Mouse (Mus musculus) limb, embryonic 15.5 days (tissue): ENCODE measurements around the gene Sorcs3. TPM values are rescaled to one million over a fixed set of nuclear protein-coding genes. Genes with fewer than 3 reads are reported as not detected.

Source experiments
- ATAC-seq: fragments of 200-750 bp; cut with Nextera tagmentation; 2 replicates; pipeline ENCODE4 v1.8.0; 2017; ENCODE audit warnings: low read depth, moderate TSS enrichment; ENCODE audit not compliant: insufficient number of reproducible peaks, low FRiP score, low TSS enrichment
- H3K27ac ChIP-seq: fragments of 300-500 bp; sonication (generic); 2 replicates; pipeline ENCODE4 v1.5.1; 2015; ENCODE audit warnings: moderate library complexity, mild to moderate bottlenecking, inconsistent platforms
- H3K27me3 ChIP-seq: fragments of 300-500 bp; sonication (generic); 2 replicates; pipeline ENCODE4 v1.6.1; 2015; ENCODE audit warnings: inconsistent platforms
- H3K36me3 ChIP-seq: fragments of 300-500 bp; sonication (generic); 2 replicates; pipeline ENCODE4 v1.6.1; 2015; ENCODE audit warnings: inconsistent platforms
- H3K4me1 ChIP-seq: fragments of 300-500 bp; sonication (generic); 2 replicates; pipeline ENCODE4 v1.6.1; 2015; ENCODE audit warnings: inconsistent platforms
- H3K4me2 ChIP-seq: fragments of 300-500 bp; sonication (generic); 2 replicates; pipeline ENCODE4 v1.6.1; 2015; ENCODE audit warnings: mild to moderate bottlenecking, inconsistent platforms
- H3K4me3 ChIP-seq: fragments of 300-500 bp; sonication (generic); 2 replicates; pipeline ENCODE4 v1.5.1; 2015; ENCODE audit warnings: mild to moderate bottlenecking, inconsistent platforms
- H3K9ac ChIP-seq: fragments of 300-500 bp; sonication (generic); 2 replicates; pipeline ENCODE4 v1.6.1; 2015; ENCODE audit warnings: inconsistent platforms
- H3K9me3 ChIP-seq: fragments of 300-500 bp; sonication (generic); 2 replicates; pipeline ENCODE4 v1.6.1; 2016; ENCODE audit warnings: inconsistent platforms
- WGBS: fragments of 180-500 bp; shearing (Covaris S2); methylation state at CpG from one replicate; pipeline ENCODE4 v1.1.7; 2015; 5-methylcytosine and 5-hydroxymethylcytosine counted together
- polyA plus RNA-seq: library from polyadenylated mRNA; unstranded; fragments of >200 nt; fragmentation: Nextera tagmentation; extraction: Ambion mirVana; gene quantifications from 2 replicates; pipeline ENCODE4 v1.2.1, GENCODE M21; 2015

Gene Sorcs3
- polyA plus RNA-seq, 1 experiment from 2014 or later: 1.9 TPM

DNA sequence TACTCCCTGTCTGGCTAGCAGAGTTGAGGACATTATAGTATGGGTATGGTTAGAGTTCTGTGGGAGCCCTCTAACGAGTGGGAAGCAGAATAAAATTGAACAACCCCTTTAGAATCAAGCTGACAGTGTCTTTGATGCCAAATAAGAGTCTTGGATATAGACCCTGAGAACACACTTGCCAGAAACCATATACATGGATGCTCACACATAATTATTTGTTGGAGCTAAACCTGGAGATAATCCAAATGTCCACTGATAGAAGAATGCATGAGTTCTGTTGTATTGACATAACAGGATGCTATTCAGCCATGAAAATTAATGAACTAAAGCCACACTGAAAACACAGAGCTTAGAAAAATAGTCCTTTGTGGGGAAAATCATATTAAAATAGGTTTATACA lies 369.9 kb downstream of the Sorcs3 start:
- Histone ChIP-seq H3K4me3 (no peak overlapping the region), H3K9me3 (no peaks in the 10 kb centered on the region), H3K36me3 (no peaks in the 10 kb centered on the region), H3K27ac (no peak overlapping the region), H3K4me1 (no peaks in the 10 kb centered on the region), H3K27me3 (no peaks in the 10 kb centered on the region), H3K4me2 (no peak overlapping the region), H3K9ac (no peak overlapping the region)
- 36% methylated on average over 1 of the region's 1 CpGs for WGBS
- ATAC-seq: no peak

GRCm38 (mm10) chr19:48577169-48577568 lies 371.3 kb downstream of the Sorcs3 start:
- WGBS: 74% methylated on average over 5 of the region's 5 CpGs
- H3K36me3 ChIP-seq: no peaks in the 10 kb centered on the region
- no peak overlapping the region for H3K9ac ChIP-seq
- no peak overlapping the region for H3K4me2 ChIP-seq
- H3K27me3 ChIP-seq: no peaks in the 10 kb centered on the region
- no peak overlapping the region for H3K27ac ChIP-seq
- H3K4me3 ChIP-seq: no peak overlapping the region
- no peaks in the 10 kb centered on the region for H3K9me3 ChIP-seq
- ATAC-seq: no peak
- H3K4me1 ChIP-seq: no peaks in the 10 kb centered on the region

GRCm38 (mm10) chr19:48584938-48585560 lies 379.2 kb downstream of the Sorcs3 start:
- Histone ChIP-seq H3K27ac (no peak overlapping the region), H3K4me2 (no peak overlapping the region), H3K4me1 (no peaks in the 10 kb centered on the region), H3K4me3 (no peak overlapping the region), H3K36me3 (no peaks in the 10 kb centered on the region), H3K9ac (no peak overlapping the region), H3K27me3 (no peaks in the 10 kb centered on the region), H3K9me3 (no peaks in the 10 kb centered on the region)
- no peak for ATAC-seq
- 66% methylated on average over 8 of the region's 8 CpGs for WGBS

DNA sequence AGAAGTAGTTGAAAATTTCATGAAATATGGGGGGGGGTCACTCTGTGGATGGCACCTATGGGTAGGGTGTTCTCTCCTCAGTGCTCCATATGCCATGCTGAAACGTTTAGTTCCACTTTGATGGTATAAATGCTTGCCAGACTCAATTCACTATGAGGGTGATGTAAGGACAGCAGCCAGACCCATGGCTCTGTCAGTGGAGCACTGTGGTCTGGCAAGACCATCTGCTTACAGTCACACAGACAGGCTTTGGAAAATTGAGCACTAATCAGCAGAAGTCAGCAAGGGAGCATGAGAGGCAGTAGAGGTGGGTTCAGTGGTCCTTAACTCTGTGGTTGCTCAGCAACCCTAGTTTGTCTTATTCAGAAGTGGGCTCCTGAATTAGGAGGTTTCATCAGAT lies 411.1 kb downstream of the Sorcs3 start:
- Histone ChIP-seq H3K9me3 (no peaks in the 10 kb centered on the region), H3K27ac (no peak overlapping the region), H3K4me2 (no peak overlapping the region), H3K4me1 (no peaks in the 10 kb centered on the region), H3K4me3 (no peak overlapping the region), H3K36me3 (no peaks in the 10 kb centered on the region), H3K27me3 (no peaks in the 10 kb centered on the region), H3K9ac (no peak overlapping the region)
- WGBS: 34% methylated on average over 1 of the region's 1 CpGs
- ATAC-seq: no peak

GRCm38 (mm10) chr19:48630671-48631327 lies 425.0 kb downstream of the Sorcs3 start:
- no peak for ATAC-seq
- 28% methylated on average over 6 of the region's 6 CpGs for WGBS
- Histone ChIP-seq H3K4me1 (no peaks in the 10 kb centered on the region), H3K9ac (no peak overlapping the region), H3K4me3 (no peak overlapping the region), H3K36me3 (no peaks in the 10 kb centered on the region), H3K4me2 (no peak overlapping the region), H3K27ac (no peak overlapping the region), H3K9me3 (no peaks in the 10 kb centered on the region), H3K27me3 (no peaks in the 10 kb centered on the region)

GRCm38 (mm10) chr19:48642566-48642965 lies 436.7 kb downstream of the Sorcs3 start:
- H3K36me3 ChIP-seq: no peaks in the 10 kb centered on the region
- ATAC-seq: no peak
- H3K9me3 ChIP-seq: no peaks in the 10 kb centered on the region
- H3K9ac ChIP-seq: no peak overlapping the region
- no peaks in the 10 kb centered on the region for H3K4me1 ChIP-seq
- no peak overlapping the region for H3K4me2 ChIP-seq
- no peak overlapping the region for H3K27ac ChIP-seq
- H3K4me3 ChIP-seq: no peak overlapping the region
- WGBS: 75% methylated on average over 4 of the region's 4 CpGs
- no peaks in the 10 kb centered on the region for H3K27me3 ChIP-seq

GRCm38 (mm10) chr19:48649941-48650340 lies 444.1 kb downstream of the Sorcs3 start:
- WGBS: 77% methylated on average over 2 of the region's 2 CpGs
- H3K9me3 ChIP-seq: no peaks in the 10 kb centered on the region
- no peak overlapping the region for H3K4me3 ChIP-seq
- ATAC-seq: no peak
- H3K4me1 ChIP-seq: no peaks in the 10 kb centered on the region
- H3K36me3 ChIP-seq: no peaks in the 10 kb centered on the region
- H3K9ac ChIP-seq: no peak overlapping the region
- no peaks in the 10 kb centered on the region for H3K27me3 ChIP-seq
- H3K4me2 ChIP-seq: no peak overlapping the region
- H3K27ac ChIP-seq: no peak overlapping the region

GRCm38 (mm10) chr19:48651617-48652016 lies 445.8 kb downstream of the Sorcs3 start:
- H3K9ac ChIP-seq: no peak overlapping the region
- ATAC-seq: no peak
- no peaks in the 10 kb centered on the region for H3K9me3 ChIP-seq
- H3K27ac ChIP-seq: no peak overlapping the region
- 74% methylated on average over 6 of the region's 6 CpGs for WGBS
- H3K36me3 ChIP-seq: no peaks in the 10 kb centered on the region
- H3K4me3 ChIP-seq: no peak overlapping the region
- H3K4me2 ChIP-seq: no peak overlapping the region
- H3K4me1 ChIP-seq: no peaks in the 10 kb centered on the region
- H3K27me3 ChIP-seq: no peaks in the 10 kb centered on the region

DNA sequence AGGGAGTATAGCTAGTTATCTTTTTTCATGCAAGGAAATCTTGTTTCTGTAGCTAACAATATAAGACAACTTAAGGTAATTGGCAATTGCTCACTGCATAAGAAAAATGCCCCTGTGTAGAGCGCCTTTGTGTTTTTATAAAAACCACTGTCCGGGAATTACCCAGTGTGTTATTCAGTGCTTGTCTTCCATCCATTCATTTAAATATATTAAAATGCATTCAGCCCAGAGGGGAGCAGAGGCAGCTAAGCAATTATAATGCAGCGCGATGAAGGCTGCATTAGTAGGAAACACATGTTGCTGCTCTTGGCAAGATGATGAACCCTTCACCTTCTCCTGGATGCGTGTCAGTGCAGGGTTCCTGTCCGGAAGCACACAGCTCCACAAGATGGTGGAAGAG lies 454.4 kb downstream of the Sorcs3 start:
- no peak overlapping the region for H3K4me3 ChIP-seq
- no peaks in the 10 kb centered on the region for H3K9me3 ChIP-seq
- H3K36me3 ChIP-seq: no peaks in the 10 kb centered on the region
- no peak overlapping the region for H3K4me2 ChIP-seq
- no peak for ATAC-seq
- H3K4me1 ChIP-seq: no peaks in the 10 kb centered on the region
- 82% methylated on average over 6 of the region's 6 CpGs for WGBS
- H3K27ac ChIP-seq: no peak overlapping the region
- no peaks in the 10 kb centered on the region for H3K27me3 ChIP-seq
- H3K9ac ChIP-seq: no peak overlapping the region

DNA sequence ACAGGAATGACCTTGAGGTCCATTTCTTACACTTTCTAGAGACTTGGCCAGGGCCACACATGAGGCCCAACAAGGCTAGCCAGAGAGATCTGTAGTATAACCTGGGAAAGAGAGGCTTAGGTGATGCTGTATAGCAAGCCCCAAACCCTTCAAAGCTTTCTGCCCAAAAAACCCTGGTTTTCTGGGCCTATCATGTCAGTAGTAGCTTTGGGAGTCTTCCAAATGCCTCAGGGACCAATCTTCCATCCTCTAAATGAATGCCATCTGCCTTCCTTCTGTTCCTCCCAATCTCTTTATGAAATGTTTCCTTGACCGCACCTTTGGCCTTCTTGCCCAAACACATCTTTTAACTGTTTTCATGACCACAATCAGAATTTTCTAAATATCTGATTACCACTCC lies 474.1 kb downstream of the Sorcs3 start:
- Histone ChIP-seq H3K4me3 (no peak overlapping the region), H3K27me3 (no peaks in the 10 kb centered on the region), H3K27ac (no peak overlapping the region), H3K9me3 (no peaks in the 10 kb centered on the region), H3K4me1 (no peaks in the 10 kb centered on the region), H3K36me3 (no peaks in the 10 kb centered on the region), H3K4me2 (no peak overlapping the region), H3K9ac (no peak overlapping the region)
- no peak for ATAC-seq
- 89% methylated on average over 1 of the region's 1 CpGs for WGBS

DNA sequence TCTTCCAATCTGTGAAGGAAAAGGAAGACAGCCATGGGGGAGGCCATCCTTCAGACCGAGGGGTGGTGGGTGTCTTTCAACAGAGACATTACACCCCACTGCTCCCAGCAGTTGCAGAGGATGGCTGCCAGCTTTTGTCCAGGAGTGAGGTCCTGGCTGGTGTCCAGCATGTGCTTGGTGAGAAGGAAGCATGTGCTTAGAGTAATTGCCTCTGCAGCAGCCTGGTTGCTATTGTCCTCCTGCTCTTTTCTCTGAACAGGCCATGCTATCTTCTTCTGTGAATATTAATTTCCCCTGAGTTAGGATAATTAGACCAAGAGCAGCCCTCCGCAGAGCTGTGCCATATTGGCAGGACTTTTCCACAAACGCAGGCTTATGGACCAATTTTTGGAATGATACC lies 476.7 kb downstream of the Sorcs3 start:
- H3K36me3 ChIP-seq: no peaks in the 10 kb centered on the region
- ATAC-seq: no peak

GRCm38 (mm10) chr19:48686369-48686768 lies 480.5 kb downstream of the Sorcs3 start:
- WGBS: 55% methylated on average over 2 of the region's 2 CpGs
- Histone ChIP-seq H3K4me3 (no peak overlapping the region), H3K4me1 (no peaks in the 10 kb centered on the region), H3K27ac (no peak overlapping the region), H3K27me3 (no peaks in the 10 kb centered on the region), H3K4me2 (no peak overlapping the region), H3K9me3 (no peaks in the 10 kb centered on the region), H3K9ac (no peak overlapping the region), H3K36me3 (no peaks in the 10 kb centered on the region)
- no peak for ATAC-seq

More for the DNA sequence above, 476.7 kb downstream of the Sorcs3 start:
- H3K9me3 ChIP-seq: no peaks in the 10 kb centered on the region
- H3K4me2 ChIP-seq: no peak overlapping the region
- H3K9ac ChIP-seq: no peak overlapping the region
- 75% methylated on average over 3 of the region's 3 CpGs for WGBS
- H3K27ac ChIP-seq: no peak overlapping the region
- H3K4me3 ChIP-seq: no peak overlapping the region
- H3K27me3 ChIP-seq: no peaks in the 10 kb centered on the region
- no peaks in the 10 kb centered on the region for H3K4me1 ChIP-seq
